Mouse (Mus musculus): ENCODE data around the gene Fbxo6. TPM values are rescaled to one million over a fixed set of nuclear protein-coding genes. Genes with fewer than 3 reads are reported as not detected.
A peak's percentile ranks its signal among the peaks of the same experiment; 100 is the strongest.
"Not testable (repeated sequence)": the region's sequence is repeated elsewhere in the genome, so short reads cannot be mapped to it uniquely, and the experiment has no call there.

Gene Fbxo6
- polyA plus RNA-seq, 1 experiment from 2014 or later = 13.1 TPM

DNA sequence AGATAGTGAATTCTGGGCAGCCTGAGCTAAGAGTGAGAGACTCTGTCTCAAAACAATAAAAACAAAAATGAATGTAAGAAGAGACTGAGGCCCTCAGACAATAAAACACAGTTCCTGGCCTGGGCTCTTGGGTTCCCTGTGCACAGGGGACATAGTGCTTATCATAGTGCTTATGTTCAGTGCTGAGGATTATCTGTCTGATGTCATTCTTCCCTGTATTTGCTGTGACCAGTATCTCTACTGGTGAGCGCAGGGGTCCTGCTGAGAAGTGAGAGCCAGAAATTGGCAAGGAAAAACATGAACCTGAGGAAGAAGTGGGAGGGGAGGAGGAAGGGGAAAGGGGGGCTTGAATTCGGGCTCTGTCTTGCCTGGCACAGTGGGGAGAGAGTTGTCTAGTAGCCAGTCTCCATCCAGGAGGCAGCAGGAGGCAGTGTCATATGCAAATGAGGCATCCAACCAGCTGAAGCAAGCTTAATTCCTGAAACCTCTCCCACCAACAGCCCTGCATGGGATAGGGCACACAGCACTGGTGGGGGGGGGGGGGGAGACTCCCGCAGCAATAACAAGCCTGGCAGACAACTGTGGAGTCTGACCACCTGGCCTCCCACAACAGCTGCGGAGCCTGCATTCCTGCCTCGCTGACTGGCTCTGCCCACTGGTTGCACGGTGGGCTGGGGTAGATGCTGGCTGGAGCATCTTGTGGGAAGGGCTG is 29.8 kb downstream of the Fbxo6 start:
- Histone ChIP-seq H3K27me3 (ENCODE audit: control insufficient read depth, insufficient read depth, low read length) (no peaks in the 10 kb centered on the region), H3K4me1 (ENCODE audit: control insufficient read depth, insufficient read depth, low read length) (peaks cover 11% of the 10 kb centered on the region), H3K9ac (ENCODE audit: low read length) (peak overlapping the region; percentile 35; the same call in 1 of the 2 replicates), H3K36me3 (ENCODE audit: control insufficient read depth, insufficient read depth, low read length) (no peaks in the 10 kb centered on the region), H3K4me3 (ENCODE audit: low read depth, low read length) (no peak overlapping the region), H3K4me2 (no peak overlapping the region), H3K9me3 (ENCODE audit: control insufficient read depth, low read length) (no peaks in the 10 kb centered on the region), H3K27ac (ENCODE audit: low read depth, low read length) (no peak overlapping the region)
- DNase-seq (ENCODE audit: low spot score, missing footprints) (no peak), ATAC-seq (ENCODE audit: low FRiP score) (peak; percentile 77)
- whole genome bisulfite sequencing = 8% methylated on average over 6 of the region's 6 CpGs

DNA sequence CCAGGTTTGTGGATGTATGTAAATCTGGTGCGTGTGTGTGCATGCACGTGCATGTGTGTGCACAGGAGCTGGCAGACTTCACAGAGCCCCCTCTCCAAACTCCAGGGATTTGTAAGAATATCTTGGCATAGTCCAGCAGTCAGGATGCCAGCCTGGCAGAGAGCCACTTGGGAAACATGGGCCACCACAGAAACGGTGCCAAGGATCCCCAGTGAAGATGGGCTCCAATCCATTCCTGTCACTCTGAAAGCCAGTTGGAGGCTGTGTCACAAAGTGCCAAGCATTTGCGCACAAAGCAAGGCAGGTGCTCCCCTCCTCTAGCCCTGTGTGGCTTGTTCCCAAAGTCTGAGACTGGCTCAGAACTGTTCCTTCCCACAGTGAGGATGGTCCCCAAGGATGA is 30.6 kb downstream of the Fbxo6 start:
- DNase-seq (ENCODE audit: low spot score, missing footprints) = no peak
- H3K9ac ChIP-seq (ENCODE audit: low read length) = no peak overlapping the region
- H3K9me3 ChIP-seq (ENCODE audit: control insufficient read depth, low read length) = no peaks in the 10 kb centered on the region; the same call in 1 of the 2 replicates
- no peak for ATAC-seq (ENCODE audit: low FRiP score)
- H3K4me3 ChIP-seq (ENCODE audit: low read depth, low read length) = no peak overlapping the region
- H3K27me3 ChIP-seq (ENCODE audit: control insufficient read depth, insufficient read depth, low read length) = no peaks in the 10 kb centered on the region
- peaks cover 11% of the 10 kb centered on the region for H3K4me1 ChIP-seq (ENCODE audit: control insufficient read depth, insufficient read depth, low read length)
- H3K27ac ChIP-seq (ENCODE audit: low read depth, low read length) = no peak overlapping the region
- no peak overlapping the region for H3K4me2 ChIP-seq
- no peaks in the 10 kb centered on the region for H3K36me3 ChIP-seq (ENCODE audit: control insufficient read depth, insufficient read depth, low read length)
- 86% methylated on average over 4 of the region's 4 CpGs for WGBS

DNA sequence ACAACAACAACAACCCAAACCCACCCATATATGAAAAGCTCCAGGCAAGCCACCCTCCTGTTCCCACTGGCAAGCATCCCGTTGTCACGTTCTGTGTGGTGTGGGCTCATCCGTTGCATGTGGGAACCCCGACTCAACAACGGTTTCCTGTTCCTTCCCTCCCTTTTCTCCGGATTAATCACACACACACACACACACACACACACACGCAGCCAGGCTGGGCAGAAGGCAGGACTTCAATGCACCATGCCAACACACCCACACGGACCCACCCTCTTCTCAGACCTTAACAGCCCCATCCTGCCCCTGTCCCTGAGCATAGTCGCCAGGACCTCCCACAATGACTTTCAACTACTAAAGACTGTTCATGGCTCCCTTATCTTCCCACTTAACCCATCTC is 31.4 kb downstream of the Fbxo6 start:
- ATAC-seq (ENCODE audit: low FRiP score) (no peak), DNase-seq (ENCODE audit: low spot score, missing footprints) (no peak)
- Histone ChIP-seq H3K9ac (ENCODE audit: low read length) (no peak overlapping the region), H3K27ac (ENCODE audit: low read depth, low read length) (no peak overlapping the region), H3K36me3 (ENCODE audit: control insufficient read depth, insufficient read depth, low read length) (no peaks in the 10 kb centered on the region), H3K4me3 (ENCODE audit: low read depth, low read length) (no peak overlapping the region), H3K4me2 (no peak overlapping the region), H3K9me3 (ENCODE audit: control insufficient read depth, low read length) (no peaks in the 10 kb centered on the region; the same call in 1 of the 2 replicates), H3K4me1 (ENCODE audit: control insufficient read depth, insufficient read depth, low read length) (peaks cover 13% of the 10 kb centered on the region), H3K27me3 (ENCODE audit: control insufficient read depth, insufficient read depth, low read length) (no peaks in the 10 kb centered on the region)
- WGBS = 85% methylated on average over 9 of the region's 9 CpGs

DNA sequence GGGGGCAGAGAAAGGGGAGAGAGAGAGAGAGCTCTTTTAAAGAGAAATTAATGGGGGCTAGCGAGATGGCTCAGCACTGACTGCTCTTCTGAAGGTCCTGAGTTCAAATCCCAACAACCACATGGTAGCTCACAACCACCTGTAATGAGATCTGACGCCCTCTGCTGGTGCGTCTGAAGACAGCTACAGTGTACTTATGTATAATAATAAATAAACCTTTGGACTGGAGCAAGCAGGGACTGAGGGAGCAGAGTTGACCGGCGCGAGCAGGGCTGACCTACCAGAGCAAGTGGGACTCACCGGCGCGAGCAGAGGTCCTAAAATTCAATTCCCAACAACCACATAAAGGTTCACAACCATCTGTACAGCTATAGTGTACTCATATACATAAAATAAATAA is 32.4 kb downstream of the Fbxo6 start:
- not testable (repeated sequence) for H3K4me3 ChIP-seq (ENCODE audit: low read depth, low read length); H3K36me3 ChIP-seq (ENCODE audit: control insufficient read depth, insufficient read depth, low read length); ATAC-seq (ENCODE audit: low FRiP score); DNase-seq (ENCODE audit: low spot score, missing footprints); H3K27ac ChIP-seq (ENCODE audit: low read depth, low read length); H3K4me2 ChIP-seq; H3K9ac ChIP-seq (ENCODE audit: low read length); H3K27me3 ChIP-seq (ENCODE audit: control insufficient read depth, insufficient read depth, low read length); H3K9me3 ChIP-seq (ENCODE audit: control insufficient read depth, low read length)
- peaks cover 20% of the 10 kb centered on the region for H3K4me1 ChIP-seq (ENCODE audit: control insufficient read depth, insufficient read depth, low read length)
- WGBS = 89% methylated on average over 9 of the region's 9 CpGs

DNA sequence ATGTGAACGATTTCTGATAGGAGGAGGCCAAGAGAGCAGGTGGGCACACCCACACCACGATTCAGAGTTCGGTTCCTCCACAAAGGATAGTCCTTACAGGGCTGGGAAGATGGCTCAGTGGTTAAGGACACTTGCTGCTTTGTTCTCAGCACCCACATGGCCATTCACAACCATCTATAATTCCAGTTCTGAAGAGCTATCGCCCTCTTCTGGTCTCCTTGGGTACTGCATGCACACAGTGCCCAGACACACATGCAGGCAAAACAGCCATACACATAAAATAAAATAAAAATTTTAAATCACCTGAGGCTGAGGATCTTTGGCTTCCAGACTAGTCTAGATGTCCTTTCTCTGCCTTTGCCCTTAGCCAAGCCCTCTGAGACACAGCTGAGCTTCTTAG is 34.5 kb downstream of the Fbxo6 start:
- Histone ChIP-seq H3K4me1 (ENCODE audit: control insufficient read depth, insufficient read depth, low read length) (peaks cover 16% of the 10 kb centered on the region), H3K9ac (ENCODE audit: low read length) (no peak overlapping the region), H3K36me3 (ENCODE audit: control insufficient read depth, insufficient read depth, low read length) (no peaks in the 10 kb centered on the region), H3K9me3 (ENCODE audit: control insufficient read depth, low read length) (no peaks in the 10 kb centered on the region; the same call in 1 of the 2 replicates), H3K4me2 (no peak overlapping the region), H3K27ac (ENCODE audit: low read depth, low read length) (no peak overlapping the region), H3K4me3 (ENCODE audit: low read depth, low read length) (no peak overlapping the region), H3K27me3 (ENCODE audit: control insufficient read depth, insufficient read depth, low read length) (no peaks in the 10 kb centered on the region)
- ATAC-seq (ENCODE audit: low FRiP score) (no peak), DNase-seq (ENCODE audit: low spot score, missing footprints) (no peak)
- 76% methylated on average over 4 of the region's 4 CpGs for WGBS

DNA sequence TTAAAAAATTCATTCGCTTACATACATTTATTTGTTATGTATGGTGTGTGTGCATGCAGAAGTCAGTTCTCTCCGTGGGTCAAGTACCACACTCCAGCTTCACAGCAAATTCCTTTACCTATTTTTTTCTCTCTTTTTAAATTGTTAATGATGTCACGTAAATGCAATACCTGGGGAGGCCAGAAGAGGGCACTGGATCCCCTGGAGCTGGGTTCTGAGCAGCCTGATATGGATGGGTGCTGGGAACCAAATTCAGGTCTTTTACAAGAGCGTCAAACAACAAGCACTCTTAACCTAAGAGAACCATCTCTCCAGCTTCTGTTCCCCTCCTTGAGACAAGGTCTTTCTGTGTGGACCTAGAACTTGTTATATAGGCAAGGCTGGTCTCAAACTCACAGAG is 35.3 kb downstream of the Fbxo6 start:
- no peak overlapping the region for H3K4me2 ChIP-seq
- DNase-seq (ENCODE audit: low spot score, missing footprints) (no peak), ATAC-seq (ENCODE audit: low FRiP score) (no peak)
- no peak overlapping the region for H3K27ac ChIP-seq (ENCODE audit: low read depth, low read length)
- peaks cover 10% of the 10 kb centered on the region for H3K4me1 ChIP-seq (ENCODE audit: control insufficient read depth, insufficient read depth, low read length)
- WGBS = 73% methylated on average over 4 of the region's 4 CpGs
- H3K9me3 ChIP-seq (ENCODE audit: control insufficient read depth, low read length) = no peaks in the 10 kb centered on the region; the same call in 1 of the 2 replicates
- H3K4me3 ChIP-seq (ENCODE audit: low read depth, low read length) = no peak overlapping the region
- no peak overlapping the region for H3K9ac ChIP-seq (ENCODE audit: low read length)
- H3K27me3 ChIP-seq (ENCODE audit: control insufficient read depth, insufficient read depth, low read length) = no peaks in the 10 kb centered on the region
- H3K36me3 ChIP-seq (ENCODE audit: control insufficient read depth, insufficient read depth, low read length) = no peaks in the 10 kb centered on the region

DNA sequence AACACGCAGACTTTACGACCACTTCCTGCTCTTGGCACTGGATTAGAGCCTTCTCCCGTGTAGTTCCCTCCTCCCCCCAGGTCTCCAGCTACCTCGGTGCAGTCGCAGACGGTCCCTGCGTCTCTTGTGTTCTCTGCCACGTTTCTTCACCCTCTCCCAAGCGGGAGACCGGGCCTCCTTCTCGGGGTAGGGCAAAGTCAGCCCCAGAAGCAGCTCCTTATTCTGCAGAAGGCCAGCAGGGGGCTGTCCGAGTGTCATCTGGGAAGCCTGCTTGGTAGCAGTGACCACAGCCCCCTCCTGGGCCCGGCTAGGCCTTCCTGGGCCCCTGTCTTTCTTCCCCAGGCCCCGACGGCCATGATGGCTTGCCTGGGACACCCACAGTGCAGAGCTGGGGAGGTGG is 36.5 kb downstream of the Fbxo6 start:
- DNase-seq (ENCODE audit: low spot score, missing footprints) (peak; percentile 92), ATAC-seq (ENCODE audit: low FRiP score) (peak; percentile 58)
- WGBS = 6% methylated on average over 15 of the region's 15 CpGs
- Histone ChIP-seq H3K9me3 (ENCODE audit: control insufficient read depth, low read length) (no peaks in the 10 kb centered on the region; the same call in 1 of the 2 replicates), H3K9ac (ENCODE audit: low read length) (peak overlapping the region; percentile 47), H3K4me2 (0 out of 2 replicates have a peak overlapping the region, but pooled peaks have one; percentile 10), H3K27ac (ENCODE audit: low read depth, low read length) (peak overlapping the region; percentile 16; the same call in 1 of the 2 replicates), H3K4me3 (ENCODE audit: low read depth, low read length) (no peak overlapping the region), H3K4me1 (ENCODE audit: control insufficient read depth, insufficient read depth, low read length) (peaks cover 10% of the 10 kb centered on the region), H3K27me3 (ENCODE audit: control insufficient read depth, insufficient read depth, low read length) (no peaks in the 10 kb centered on the region), H3K36me3 (ENCODE audit: control insufficient read depth, insufficient read depth, low read length) (no peaks in the 10 kb centered on the region)

DNA sequence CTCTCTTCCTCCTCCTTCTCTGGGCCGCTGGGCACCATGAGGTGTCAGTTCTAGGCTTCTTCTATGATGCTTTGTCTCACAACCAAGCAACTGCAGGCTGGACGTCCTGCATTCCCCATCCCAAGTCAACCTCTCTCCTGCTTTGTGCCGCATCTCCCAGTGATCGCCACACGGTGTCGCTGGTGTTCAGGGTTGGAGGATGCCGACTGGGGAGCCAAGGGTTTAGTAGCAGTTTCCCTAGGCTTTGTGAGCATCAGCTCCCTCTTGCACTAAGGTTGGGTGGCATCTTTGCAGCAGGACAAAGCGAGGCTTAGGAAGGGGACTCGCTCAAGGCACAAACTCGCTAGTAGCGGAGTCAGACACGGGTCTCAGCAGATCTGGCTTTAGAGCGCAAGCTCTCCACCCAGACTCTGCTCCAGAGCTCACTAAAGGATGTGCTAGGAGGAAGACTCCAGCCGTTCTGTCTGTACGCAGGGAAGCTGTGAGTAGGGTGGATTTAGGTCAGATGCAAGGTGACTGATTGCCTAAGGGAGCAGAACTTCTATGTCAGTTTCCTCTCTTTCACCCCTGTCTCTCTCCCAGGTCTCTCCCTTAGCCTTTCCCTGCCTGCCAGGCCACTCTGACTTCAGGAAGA is 37.1 kb downstream of the Fbxo6 start:
- Histone ChIP-seq H3K9ac (ENCODE audit: low read length) (peak overlapping the region; percentile 47), H3K4me2 (no peak overlapping the region; the same call in 1 of the 2 replicates), H3K27ac (ENCODE audit: low read depth, low read length) (peak overlapping the region; percentile 16; the same call in 1 of the 2 replicates), H3K27me3 (ENCODE audit: control insufficient read depth, insufficient read depth, low read length) (no peaks in the 10 kb centered on the region), H3K36me3 (ENCODE audit: control insufficient read depth, insufficient read depth, low read length) (no peaks in the 10 kb centered on the region), H3K4me1 (ENCODE audit: control insufficient read depth, insufficient read depth, low read length) (peaks cover 10% of the 10 kb centered on the region), H3K4me3 (ENCODE audit: low read depth, low read length) (no peak overlapping the region), H3K9me3 (ENCODE audit: control insufficient read depth, low read length) (no peaks in the 10 kb centered on the region; the same call in 1 of the 2 replicates)
- ATAC-seq (ENCODE audit: low FRiP score) = peak; percentile 70
- DNase-seq (ENCODE audit: low spot score, missing footprints) = peak; percentile 98
- 2% methylated on average over 15 of the region's 15 CpGs for WGBS

DNA sequence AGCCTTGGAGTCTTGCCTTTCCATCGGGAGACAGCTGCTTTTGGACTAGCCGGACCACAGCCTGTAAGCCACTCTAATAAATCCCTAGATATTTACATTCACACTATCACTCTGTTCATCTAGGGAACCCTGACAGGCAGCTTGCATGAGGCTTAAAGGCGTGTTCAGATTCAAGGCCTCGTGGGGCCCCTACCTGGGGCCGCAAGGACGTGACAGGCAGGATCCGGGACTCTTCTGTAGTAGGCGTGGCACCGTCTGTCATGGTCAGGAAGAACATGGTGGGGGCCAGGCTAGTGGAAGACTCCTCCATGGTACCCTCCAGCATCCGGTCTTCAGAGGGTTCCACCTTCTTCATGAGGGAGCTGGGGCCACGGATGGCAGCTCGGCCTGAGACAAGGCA is 39.4 kb downstream of the Fbxo6 start:
- no peak overlapping the region for H3K4me2 ChIP-seq
- WGBS = 89% methylated on average over 12 of the region's 12 CpGs
- H3K27ac ChIP-seq (ENCODE audit: low read depth, low read length) = no peak overlapping the region
- H3K9ac ChIP-seq (ENCODE audit: low read length) = no peak overlapping the region
- H3K36me3 ChIP-seq (ENCODE audit: control insufficient read depth, insufficient read depth, low read length) = no peaks in the 10 kb centered on the region; the same call in 1 of the 2 replicates
- ATAC-seq (ENCODE audit: low FRiP score) (no peak), DNase-seq (ENCODE audit: low spot score, missing footprints) (no peak)
- H3K9me3 ChIP-seq (ENCODE audit: control insufficient read depth, low read length) = no peaks in the 10 kb centered on the region; the same call in 1 of the 2 replicates
- H3K4me3 ChIP-seq (ENCODE audit: low read depth, low read length) = no peak overlapping the region
- H3K27me3 ChIP-seq (ENCODE audit: control insufficient read depth, insufficient read depth, low read length) = no peaks in the 10 kb centered on the region
- H3K4me1 ChIP-seq (ENCODE audit: control insufficient read depth, insufficient read depth, low read length) = peaks cover 10% of the 10 kb centered on the region
